Mouse (Mus musculus) lung, adult 2 months (tissue): ENCODE results near the gene Ralgds. TPM values are rescaled to one million over a fixed set of nuclear protein-coding genes. Genes with fewer than 3 reads are reported as not detected.

Experiments
- DNase-seq: peaks from one replicate; pipeline ENCODE4 v3.0.0; 2022
- H3K4me1 ChIP-seq: fragments of 200-500 bp; 2 replicates; pipeline ENCODE4 v1.6.1; 2011; ENCODE audit warnings: low read length; ENCODE audit not compliant: control insufficient read depth, insufficient read depth
- H3K4me3 ChIP-seq: fragments of 200-500 bp; replicated peaks from 2 replicates; pipeline ENCODE3; 2011; ENCODE audit warnings: low read depth, mild to moderate bottlenecking, control low read depth, low read length; ENCODE audit errors: extremely low read depth
- CTCF ChIP-seq: fragments of 200-500 bp; IDR thresholded peaks from 2 replicates; pipeline ENCODE4 v1.5.1; 2011; ENCODE audit warnings: mild to moderate bottlenecking, low read length, control low read depth; ENCODE audit not compliant: insufficient read depth
- POLR2A ChIP-seq: fragments of 200-500 bp; IDR thresholded peaks from 2 replicates; pipeline ENCODE4 v1.6.1; 2011; ENCODE audit warnings: low read depth, mild to moderate bottlenecking, control low read depth, low read length, borderline replicate concordance; ENCODE audit errors: extremely low read depth
- WGBS: fragments of 180-500 bp; shearing (Covaris S2); methylation state at CpG from one replicate; pipeline ENCODE4 v1.1.7; 2018; 5-methylcytosine and 5-hydroxymethylcytosine counted together
- polyA plus RNA-seq: library from polyadenylated mRNA; depleted of rRNA; stranded (reverse); fragments of >200 nt; gene quantifications from 2 replicates; pipeline ENCODE4 v1.2.3, GENCODE M21; 2012

Gene Ralgds
- polyA plus RNA-seq, 1 experiment: 84.1 TPM

- DNase-seq: no peak
- 70% methylated on average over 4 of the region's 4 CpGs for WGBS
Observed at GRCm38 (mm10) chr2:28522166-28522565, 9.2 kb downstream of the Ralgds start.

GRCm38 (mm10) chr2:28523643-28524117 lies 10.8 kb downstream of the Ralgds start:
- TF ChIP-seq CTCF (no peak), POLR2A (peak; percentile 37; the same call in 1 of the 2 replicates)
- WGBS: 14% methylated on average over 5 of the region's 5 CpGs
- Histone ChIP-seq H3K4me3 (no peak overlapping the region), H3K4me1 (peaks cover 38% of the 10 kb centered on the region)
- DNase-seq: peak; percentile 89

More at GRCm38 (mm10) chr2:28522166-28522565, 9.2 kb downstream of the Ralgds start:
- TF ChIP-seq POLR2A (no peak), CTCF (no peak)
- Histone ChIP-seq H3K4me3 (no peak overlapping the region), H3K4me1 (peaks cover 43% of the 10 kb centered on the region)

- no peak for DNase-seq
- WGBS: 77% methylated on average over 10 of the region's 10 CpGs
- H3K4me3 ChIP-seq: no peak overlapping the region
- H3K4me1 ChIP-seq: peaks cover 38% of the 10 kb centered on the region
- TF ChIP-seq CTCF: no peak
- no peak for TF ChIP-seq POLR2A
Observed at GRCm38 (mm10) chr2:28524406-28524805, 11.5 kb downstream of the Ralgds start.

DNA sequence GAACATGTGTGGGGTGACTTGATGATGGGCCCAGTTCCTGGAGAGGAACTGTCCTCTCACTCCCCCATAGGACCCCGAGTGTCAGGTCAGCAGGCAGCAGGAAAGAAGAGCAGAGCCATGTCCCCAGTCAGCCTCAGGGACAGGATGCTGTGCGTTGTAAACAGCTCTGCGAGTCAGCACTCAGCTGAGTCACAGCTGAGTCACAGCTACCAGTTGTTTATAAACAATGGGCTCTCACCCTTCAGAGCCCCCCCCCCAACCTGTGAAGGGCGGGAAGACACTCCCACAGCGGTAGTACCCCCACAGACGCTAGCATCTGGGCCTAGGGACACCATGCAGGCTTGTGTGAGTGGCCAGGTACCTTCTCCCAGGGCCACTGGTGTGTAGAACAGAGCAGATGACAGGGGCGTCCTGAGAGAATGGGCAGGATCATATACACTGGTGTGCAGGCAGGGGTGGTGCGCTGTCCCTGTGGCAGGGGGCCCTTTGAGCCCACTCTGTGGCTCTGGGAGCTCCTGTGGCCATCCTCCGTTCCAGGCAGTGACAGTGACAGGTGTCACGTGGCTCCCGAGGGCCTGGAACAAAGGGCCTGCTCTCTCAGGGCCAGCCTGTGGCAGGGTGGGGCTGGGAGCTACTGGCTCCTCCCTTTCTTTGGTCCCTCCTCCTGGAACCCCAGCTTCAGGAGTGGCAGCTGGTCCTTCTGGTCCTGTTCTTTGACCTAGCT lies 12.5 kb downstream of the Ralgds start:
- no peak overlapping the region for H3K4me3 ChIP-seq
- 12% methylated on average over 11 of the region's 11 CpGs for WGBS
- DNase-seq: peak; percentile 75
- peaks cover 38% of the 10 kb centered on the region for H3K4me1 ChIP-seq
- TF ChIP-seq CTCF (no peak), POLR2A (peak; percentile 51; the same call in 1 of the 2 replicates)

GRCm38 (mm10) chr2:28525943-28526876 lies 13.3 kb downstream of the Ralgds start:
- TF ChIP-seq POLR2A (no peak), CTCF (peak; percentile 47)
- H3K4me1 ChIP-seq: peaks cover 38% of the 10 kb centered on the region
- 14% methylated on average over 12 of the region's 12 CpGs for WGBS
- no peak overlapping the region for H3K4me3 ChIP-seq
- DNase-seq: no peak

- TF ChIP-seq POLR2A: no peak
- TF ChIP-seq CTCF: no peak
- no peak for DNase-seq
- Histone ChIP-seq H3K4me3 (no peak overlapping the region), H3K4me1 (peaks cover 32% of the 10 kb centered on the region)
- WGBS: 88% methylated on average over 20 of the region's 20 CpGs
Observed at GRCm38 (mm10) chr2:28527436-28528353, 14.8 kb downstream of the Ralgds start.

DNA sequence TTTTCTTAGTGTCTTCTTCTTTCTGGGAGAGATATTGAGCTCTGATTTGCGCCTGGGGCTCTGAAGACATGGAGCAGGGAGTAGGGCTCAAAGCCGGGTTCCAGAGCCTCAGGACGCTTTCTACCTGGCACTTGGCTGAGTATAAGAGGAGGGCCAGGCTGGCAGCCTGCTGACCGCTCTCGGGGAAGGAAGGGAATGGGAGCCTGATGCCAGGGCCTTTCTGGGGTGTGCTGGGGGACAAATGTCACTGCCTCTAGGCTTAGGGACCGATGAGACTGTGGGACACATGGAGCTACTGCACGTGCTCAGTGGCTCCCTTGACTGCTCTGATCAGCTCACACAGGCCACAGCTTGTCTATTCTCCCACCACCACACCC lies 15.4 kb downstream of the Ralgds start:
- no peak overlapping the region for H3K4me3 ChIP-seq
- TF ChIP-seq POLR2A (no peak), CTCF (no peak)
- 78% methylated on average over 7 of the region's 7 CpGs for WGBS
- DNase-seq: no peak
- peaks cover 32% of the 10 kb centered on the region for H3K4me1 ChIP-seq

GRCm38 (mm10) chr2:28529856-28530255 lies 16.9 kb downstream of the Ralgds start:
- peaks cover 18% of the 10 kb centered on the region for H3K4me1 ChIP-seq
- no peak for DNase-seq
- no peak overlapping the region for H3K4me3 ChIP-seq
- TF ChIP-seq CTCF (no peak), POLR2A (no peak)
- 68% methylated on average over 4 of the region's 4 CpGs for WGBS
